ENCODE assay signal across 15 mouse cellular contexts in the genomic region with DNA sequence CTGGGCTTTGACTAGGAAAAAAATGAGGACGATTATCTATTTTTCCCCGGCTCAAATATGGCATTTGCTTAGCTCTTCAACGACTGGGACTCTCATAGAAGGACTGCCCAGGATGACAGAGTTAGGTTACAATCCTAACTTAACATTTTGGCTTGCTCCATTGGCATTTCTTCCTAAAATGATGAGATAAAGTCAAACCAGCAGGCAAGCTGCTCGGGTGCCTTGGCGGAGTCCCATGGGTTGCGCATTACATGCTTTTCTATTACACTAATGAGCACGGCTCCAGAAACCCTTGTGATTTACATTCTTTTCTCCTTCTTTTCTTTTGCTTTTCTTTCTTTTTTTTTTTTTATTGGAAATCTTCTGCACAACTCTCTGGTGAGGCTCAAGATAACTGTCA.
DNase-seq lines count a peak whose midpoint lies in the region; ATAC-seq lines count a peak whose summit lies in the region.
"Had no signal": no experiment of that assay in that cellular context is flagged by ENCODE, and none has a peak within 500 bp of the region (broad histone marks: within the 10 kb centered on the region; RNA-seq: fewer than 3 reads in every experiment).

No protein-coding gene starts in this region.

- DNase-seq in adrenal gland, postnatal 14 days = peak; percentile 30
- DNase-seq in adrenal gland, adult 2 months = no peak
- peak; percentile 43 for DNase-seq in kidney, postnatal 10 days
- no peak for DNase-seq in kidney, postnatal 14 days
- peak; percentile 39 for DNase-seq in gastrocnemius, postnatal 10 days
- DNase-seq in heart, postnatal 4 days = peak; percentile 36
- DNase-seq in yolk sac, embryonic 10.5 days (ENCODE audit: low spot score) = no peak
- DNase-seq: cerebellum, adult 18-20 months; cerebellum, postnatal 36 days; kidney, adult 11 months; right cerebral cortex, postnatal 14 days; thymus, postnatal 36 days had no signal

- ATAC-seq in erythroblast, adult 5-6 weeks (replicated peaks; ENCODE audit: low FRiP score, poor library complexity, severe bottlenecking) = no peak
- ATAC-seq: hindbrain, postnatal 0 days; liver, embryonic 12.5 days had no signal

Comparison
In these comparisons a context has a peak if more than half of its experiments do, and no peak if none do; other contexts are left out.
1. DNase-seq: peak in adrenal gland, postnatal 14 days (single experiment), kidney, postnatal 10 days (single experiment), gastrocnemius, postnatal 10 days (single experiment) and heart, postnatal 4 days (single experiment); none in adrenal gland, adult 2 months (single experiment), kidney, postnatal 14 days (single experiment) and yolk sac, embryonic 10.5 days (single experiment).